Mouse (Mus musculus) lung, adult 18-20 months (tissue): ENCODE measurements around the gene Ppp1r12b.

Experiments
- DNase-seq, 2 experiments: peaks; one replicate each; pipeline ENCODE4 v3.0.0; 2022; ENCODE audit warnings: mixed read lengths in 2 of 2

The Ppp1r12b gene

GRCm38 (mm10) chr1:134938233-134938632 is 17.5 kb downstream of the Ppp1r12b start:
- DNase-seq: no peak

- no peak for DNase-seq
These were observed 19.4 kb downstream of the Ppp1r12b start for GRCm38 (mm10) chr1:134936335-134936734.

GRCm38 (mm10) chr1:134932431-134932830 is 23.3 kb downstream of the Ppp1r12b start:
- no peak for DNase-seq

- DNase-seq: no peak
These were observed 36.7 kb downstream of the Ppp1r12b start for GRCm38 (mm10) chr1:134919010-134919409.

- DNase-seq: no peak
These were observed 40.3 kb downstream of the Ppp1r12b start for GRCm38 (mm10) chr1:134915421-134915820.

- DNase-seq: peak; percentile 21 to 45
These were observed 42.2 kb downstream of the Ppp1r12b start for GRCm38 (mm10) chr1:134913535-134913934.

GRCm38 (mm10) chr1:134911892-134912291 is 43.9 kb downstream of the Ppp1r12b start:
- DNase-seq: no peak

GRCm38 (mm10) chr1:134910037-134910436 is 45.7 kb downstream of the Ppp1r12b start:
- DNase-seq: no peak

- no peak for DNase-seq
These were observed 46.3 kb downstream of the Ppp1r12b start for GRCm38 (mm10) chr1:134909442-134909841.

GRCm38 (mm10) chr1:134902051-134902619 is 53.6 kb downstream of the Ppp1r12b start:
- no peak for DNase-seq

- DNase-seq: no peak
These were observed 59.7 kb downstream of the Ppp1r12b start for GRCm38 (mm10) chr1:134896008-134896407.

GRCm38 (mm10) chr1:134894803-134895202 is 60.9 kb downstream of the Ppp1r12b start:
- DNase-seq: no peak

- no peak for DNase-seq
These were observed 63.8 kb downstream of the Ppp1r12b start for GRCm38 (mm10) chr1:134891916-134892315.

GRCm38 (mm10) chr1:134889629-134890028 is 66.1 kb downstream of the Ppp1r12b start:
- DNase-seq: no peak

GRCm38 (mm10) chr1:134875800-134876199 is 79.9 kb downstream of the Ppp1r12b start:
- DNase-seq: no peak

GRCm38 (mm10) chr1:134872678-134873077 is 83.1 kb downstream of the Ppp1r12b start:
- DNase-seq: no peak

GRCm38 (mm10) chr1:134866426-134866825 is 89.3 kb downstream of the Ppp1r12b start:
- DNase-seq: no peak

GRCm38 (mm10) chr1:134865552-134865951 is 90.2 kb downstream of the Ppp1r12b start:
- DNase-seq: no peak

GRCm38 (mm10) chr1:134860538-134860937 is 95.2 kb downstream of the Ppp1r12b start:
- no peak for DNase-seq

- DNase-seq: peak; percentile 35 to 41
These were observed 97.2 kb downstream of the Ppp1r12b start for GRCm38 (mm10) chr1:134858344-134859053.

- DNase-seq: peak; percentile 56 to 63
These were observed 101.3 kb downstream of the Ppp1r12b start for GRCm38 (mm10) chr1:134854325-134854982.

GRCm38 (mm10) chr1:134852797-134853196 is 102.9 kb downstream of the Ppp1r12b start:
- DNase-seq: no peak

GRCm38 (mm10) chr1:134851211-134851610 is 104.5 kb downstream of the Ppp1r12b start:
- DNase-seq: no peak

GRCm38 (mm10) chr1:134850361-134850760 is 105.4 kb downstream of the Ppp1r12b start:
- DNase-seq: no peak
